Mouse (Mus musculus) heart, embryonic 13.5 days (tissue): ENCODE data around the gene Ssty2. TPM values are rescaled to one million over a fixed set of nuclear protein-coding genes. Genes with fewer than 3 reads are reported as not detected.
"Not testable (repeated sequence)": the region's sequence is repeated elsewhere in the genome, so short reads cannot be mapped to it uniquely, and the experiment has no call there.

Source experiments
- ATAC-seq: fragments of 200-750 bp; cut with Nextera tagmentation; 2 replicates; pipeline ENCODE4 v1.8.0; 2017; ENCODE audit warnings: moderate TSS enrichment; ENCODE audit not compliant: insufficient number of reproducible peaks, low FRiP score, low TSS enrichment; ENCODE audit errors: extremely low read depth
- H3K27ac ChIP-seq: fragments of 300-500 bp; sonication (generic); replicated peaks from 2 replicates; pipeline ENCODE4 v1.5.1; 2015; ENCODE audit warnings: moderate library complexity, mild to moderate bottlenecking, inconsistent platforms
- H3K27me3 ChIP-seq: fragments of 300-500 bp; sonication (generic); replicated peaks from 2 replicates; pipeline ENCODE4 v1.6.1; 2015; ENCODE audit warnings: mild to moderate bottlenecking, inconsistent platforms
- H3K36me3 ChIP-seq: fragments of 300-500 bp; sonication (generic); 2 replicates; pipeline ENCODE4 v1.6.1; 2015; ENCODE audit warnings: mild to moderate bottlenecking, inconsistent platforms
- H3K4me1 ChIP-seq: fragments of 300-500 bp; sonication (generic); 2 replicates; pipeline ENCODE4 v1.6.1; 2015; ENCODE audit warnings: inconsistent platforms
- H3K4me2 ChIP-seq: fragments of 300-500 bp; sonication (generic); 2 replicates; pipeline ENCODE4 v1.6.1; 2015; ENCODE audit warnings: inconsistent platforms, mild to moderate bottlenecking, moderate library complexity
- H3K4me3 ChIP-seq: fragments of 300-500 bp; sonication (generic); 2 replicates; pipeline ENCODE4 v1.5.1; 2015; ENCODE audit warnings: moderate library complexity, mild to moderate bottlenecking, inconsistent platforms
- H3K9ac ChIP-seq: fragments of 300-500 bp; sonication (generic); 2 replicates; pipeline ENCODE4 v1.6.1; 2015; ENCODE audit warnings: inconsistent platforms, mild to moderate bottlenecking, moderate library complexity
- H3K9me3 ChIP-seq: fragments of 300-500 bp; sonication (generic); 2 replicates; pipeline ENCODE4 v1.6.1; 2016; ENCODE audit warnings: inconsistent platforms
- WGBS: fragments of 180-500 bp; shearing (Covaris S2); methylation state at CpG from one replicate; pipeline ENCODE4 v1.1.7; 2015; ENCODE audit warnings: mixed read lengths; 5-methylcytosine and 5-hydroxymethylcytosine counted together
- polyA plus RNA-seq: library from polyadenylated mRNA; unstranded; fragments of >200 nt; fragmentation: Nextera tagmentation; extraction: Ambion mirVana; gene quantifications from 2 replicates; pipeline ENCODE4 v1.2.1, GENCODE M21; 2015

Ssty2 gene
- not detected in 2 replicates for polyA plus RNA-seq

DNA sequence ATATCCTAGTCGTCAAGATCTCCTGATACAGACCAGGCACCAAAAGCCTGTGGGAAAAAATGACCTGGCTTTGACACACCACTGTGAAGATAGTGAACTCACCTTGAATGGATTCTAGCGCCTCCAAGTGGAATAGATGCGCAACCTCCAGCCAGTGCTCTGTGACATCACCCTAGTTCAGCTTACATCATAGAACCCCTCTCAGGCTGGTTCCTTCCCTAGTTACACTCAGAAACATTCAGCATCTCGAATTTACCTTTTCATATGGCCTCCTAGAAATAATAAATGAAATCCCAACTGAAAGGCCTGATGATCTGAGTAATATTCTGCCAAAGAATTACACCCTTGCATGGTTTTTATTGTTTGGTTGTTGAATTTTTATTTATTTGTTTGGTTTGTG, at the start of gene Ssty2:
Gene Ssty2 (minus strand): TSS at position 101 of the 400 bp plus-strand sequence.
- H3K4me1 ChIP-seq, H3K4me3 ChIP-seq, H3K36me3 ChIP-seq, H3K27ac ChIP-seq, ATAC-seq, H3K4me2 ChIP-seq, H3K27me3 ChIP-seq, H3K9ac ChIP-seq, H3K9me3 ChIP-seq: not testable (repeated sequence)
- WGBS = no CpG with 5 or more reads among the region's 4 CpGs
